Mouse (Mus musculus) limb, embryonic 15.5 days (tissue): ENCODE measurements at regions not wholly inside any gene's neighbourhood (a gene's known extent, or its start where the extent isn't known, plus 50 kb on each side); places are given as distances from the start of the nearest gene placed in this dataset.
A peak's percentile ranks its signal among the peaks of the same experiment; 100 is the strongest.

ENCODE experiments used
- ATAC-seq: fragments of 200-750 bp; cut with Nextera tagmentation; 2 replicates; pipeline ENCODE4 v1.8.0; 2017; ENCODE audit warnings: low read depth, moderate TSS enrichment; ENCODE audit not compliant: insufficient number of reproducible peaks, low FRiP score, low TSS enrichment
- H3K27ac ChIP-seq: fragments of 300-500 bp; sonication (generic); 2 replicates; pipeline ENCODE4 v1.5.1; 2015; ENCODE audit warnings: moderate library complexity, mild to moderate bottlenecking, inconsistent platforms
- H3K27me3 ChIP-seq: fragments of 300-500 bp; sonication (generic); 2 replicates; pipeline ENCODE4 v1.6.1; 2015; ENCODE audit warnings: inconsistent platforms
- H3K36me3 ChIP-seq: fragments of 300-500 bp; sonication (generic); 2 replicates; pipeline ENCODE4 v1.6.1; 2015; ENCODE audit warnings: inconsistent platforms
- H3K4me1 ChIP-seq: fragments of 300-500 bp; sonication (generic); 2 replicates; pipeline ENCODE4 v1.6.1; 2015; ENCODE audit warnings: inconsistent platforms
- H3K4me2 ChIP-seq: fragments of 300-500 bp; sonication (generic); 2 replicates; pipeline ENCODE4 v1.6.1; 2015; ENCODE audit warnings: mild to moderate bottlenecking, inconsistent platforms
- H3K4me3 ChIP-seq: fragments of 300-500 bp; sonication (generic); 2 replicates; pipeline ENCODE4 v1.5.1; 2015; ENCODE audit warnings: mild to moderate bottlenecking, inconsistent platforms
- H3K9ac ChIP-seq: fragments of 300-500 bp; sonication (generic); 2 replicates; pipeline ENCODE4 v1.6.1; 2015; ENCODE audit warnings: inconsistent platforms
- H3K9me3 ChIP-seq: fragments of 300-500 bp; sonication (generic); 2 replicates; pipeline ENCODE4 v1.6.1; 2016; ENCODE audit warnings: inconsistent platforms
- WGBS: fragments of 180-500 bp; shearing (Covaris S2); methylation state at CpG from one replicate; pipeline ENCODE4 v1.1.7; 2015; 5-methylcytosine and 5-hydroxymethylcytosine counted together

DNA sequence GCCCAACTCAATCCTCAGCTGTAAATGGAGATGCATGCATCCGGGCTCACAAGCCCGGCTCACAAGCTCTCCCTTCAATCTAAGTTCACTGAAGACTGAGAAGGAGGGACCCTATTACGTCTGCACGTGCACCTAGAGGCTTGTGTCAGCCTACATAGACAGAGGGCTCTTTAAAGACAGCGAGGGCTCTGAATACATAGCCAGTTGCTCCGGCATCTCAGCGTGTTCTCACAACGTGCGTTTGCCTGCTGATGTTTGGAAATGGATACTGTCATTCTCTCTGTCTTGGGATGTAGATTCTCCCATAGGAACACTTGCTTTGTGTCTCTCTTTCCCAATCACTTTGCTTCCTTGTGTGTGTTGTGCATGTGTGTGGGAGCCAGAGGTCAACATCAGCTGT is 83.8 kb downstream of the Sox9 start:
- Histone ChIP-seq H3K27me3 (no peaks in the 10 kb centered on the region), H3K4me1 (peaks cover 12% of the 10 kb centered on the region), H3K4me2 (no peak overlapping the region), H3K36me3 (no peaks in the 10 kb centered on the region), H3K9ac (no peak overlapping the region), H3K9me3 (no peaks in the 10 kb centered on the region), H3K27ac (no peak overlapping the region), H3K4me3 (no peak overlapping the region)
- WGBS = 85% methylated on average over 9 of the region's 9 CpGs
- ATAC-seq = no peak

DNA sequence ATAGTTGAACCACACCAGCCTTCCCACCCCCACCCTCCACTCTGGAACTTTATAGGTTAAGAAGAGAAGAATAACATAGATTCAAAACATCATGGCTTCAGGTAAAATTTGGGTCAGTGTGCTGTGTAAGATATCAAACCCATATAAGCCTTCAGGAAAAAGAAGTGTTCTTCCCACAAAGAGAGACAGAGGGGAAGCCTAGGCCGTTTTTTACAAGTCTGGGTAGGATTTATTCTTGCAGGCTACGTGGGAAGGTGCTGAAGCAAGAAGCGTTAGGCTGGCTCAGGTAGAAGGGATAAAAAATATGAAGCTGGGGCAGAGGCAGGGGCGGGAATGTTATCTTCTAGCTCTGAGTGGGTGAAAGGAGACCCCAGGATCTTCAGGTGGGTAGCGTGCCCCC is 87.5 kb downstream of the Sox9 start:
- Histone ChIP-seq H3K9me3 (no peaks in the 10 kb centered on the region), H3K4me3 (no peak overlapping the region), H3K4me2 (peak overlapping the region; percentile 28), H3K36me3 (no peaks in the 10 kb centered on the region), H3K4me1 (peaks cover 19% of the 10 kb centered on the region), H3K9ac (no peak overlapping the region), H3K27me3 (no peaks in the 10 kb centered on the region), H3K27ac (no peak overlapping the region)
- no peak for ATAC-seq
- 24% methylated on average over 5 of the region's 5 CpGs for WGBS

- WGBS = 5% methylated on average over 17 of the region's 17 CpGs
- ATAC-seq = no peak
Observed at GRCm38 (mm10) chr11:112870201-112871035, 88.4 kb downstream of the Sox9 start.

GRCm38 (mm10) chr11:112872677-112873367 is 90.8 kb downstream of the Sox9 start:
- Histone ChIP-seq H3K4me3 (no peak overlapping the region), H3K4me2 (no peak overlapping the region), H3K27ac (no peak overlapping the region), H3K36me3 (no peaks in the 10 kb centered on the region), H3K27me3 (no peaks in the 10 kb centered on the region), H3K4me1 (peaks cover 19% of the 10 kb centered on the region), H3K9me3 (no peaks in the 10 kb centered on the region), H3K9ac (no peak overlapping the region)
- WGBS = 45% methylated on average over 11 of the region's 11 CpGs
- no peak for ATAC-seq

More at GRCm38 (mm10) chr11:112870201-112871035, 88.4 kb downstream of the Sox9 start:
- Histone ChIP-seq H3K36me3 (no peaks in the 10 kb centered on the region), H3K9me3 (no peaks in the 10 kb centered on the region), H3K4me3 (0 out of 2 replicates have a peak overlapping the region, but pooled peaks have one; percentile 1), H3K27me3 (no peaks in the 10 kb centered on the region), H3K9ac (no peak overlapping the region), H3K4me2 (peak overlapping the region; percentile 28), H3K4me1 (peaks cover 19% of the 10 kb centered on the region), H3K27ac (no peak overlapping the region)

DNA sequence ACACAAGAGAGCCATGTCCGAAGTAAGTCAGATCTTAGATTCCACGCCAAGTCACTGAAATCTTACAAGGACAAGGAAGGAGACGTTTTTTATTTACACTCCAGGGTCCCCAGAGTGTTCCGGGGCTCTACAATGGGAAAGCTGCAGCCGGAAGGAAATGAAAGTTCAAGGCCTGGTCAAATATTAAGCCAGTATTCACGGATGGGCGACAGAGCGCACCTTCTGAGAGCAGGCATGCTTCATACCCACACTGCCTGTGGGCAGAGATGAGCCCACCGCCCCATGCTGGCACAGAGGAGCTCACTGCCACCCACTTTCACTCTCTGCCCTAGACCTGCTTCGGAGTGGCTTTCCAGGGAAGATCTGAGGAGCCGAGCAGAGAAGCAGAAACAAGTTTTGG is 92.2 kb downstream of the Sox9 start:
- Histone ChIP-seq H3K27me3 (no peaks in the 10 kb centered on the region), H3K27ac (no peak overlapping the region), H3K36me3 (no peaks in the 10 kb centered on the region), H3K4me2 (no peak overlapping the region), H3K9ac (no peak overlapping the region), H3K4me1 (peaks cover 19% of the 10 kb centered on the region), H3K4me3 (no peak overlapping the region), H3K9me3 (no peaks in the 10 kb centered on the region)
- 85% methylated on average over 11 of the region's 11 CpGs for WGBS
- ATAC-seq = no peak

DNA sequence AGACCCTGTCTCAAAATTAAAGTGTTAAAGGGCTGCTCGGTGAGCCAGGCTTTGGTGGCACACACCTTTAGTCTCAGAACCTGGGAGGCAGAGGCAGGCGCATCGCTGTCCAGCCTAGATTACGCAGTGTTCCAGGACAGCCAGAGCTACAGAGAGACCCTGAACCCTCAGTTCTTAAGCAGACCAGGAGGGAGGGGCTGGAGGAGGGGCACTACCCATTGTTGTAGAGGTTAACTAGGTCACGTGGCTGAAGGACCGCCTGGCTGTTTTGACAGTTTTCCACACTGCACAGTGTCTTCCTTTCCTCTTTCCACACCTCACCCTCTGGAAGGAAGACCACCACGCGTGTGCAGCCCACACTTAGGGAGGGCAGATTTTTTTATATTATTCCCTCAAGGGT is 94.2 kb downstream of the Sox9 start:
- Histone ChIP-seq H3K9me3 (no peaks in the 10 kb centered on the region), H3K4me1 (peaks cover 9% of the 10 kb centered on the region; the same call in 1 of the 2 replicates), H3K4me3 (no peak overlapping the region), H3K27me3 (no peaks in the 10 kb centered on the region), H3K36me3 (no peaks in the 10 kb centered on the region), H3K27ac (no peak overlapping the region), H3K9ac (no peak overlapping the region), H3K4me2 (no peak overlapping the region)
- WGBS = 61% methylated on average over 8 of the region's 8 CpGs
- no peak for ATAC-seq

GRCm38 (mm10) chr11:112878436-112878835 is 96.4 kb downstream of the Sox9 start:
- H3K36me3 ChIP-seq = no peaks in the 10 kb centered on the region
- no peak for ATAC-seq
- H3K27me3 ChIP-seq = no peaks in the 10 kb centered on the region
- no peak overlapping the region for H3K27ac ChIP-seq
- no peak overlapping the region for H3K4me3 ChIP-seq
- no peaks in the 10 kb centered on the region for H3K9me3 ChIP-seq
- H3K9ac ChIP-seq = no peak overlapping the region
- H3K4me1 ChIP-seq = no peaks in the 10 kb centered on the region
- H3K4me2 ChIP-seq = no peak overlapping the region

GRCm38 (mm10) chr11:112880736-112881135 is 98.7 kb downstream of the Sox9 start:
- Histone ChIP-seq H3K4me1 (no peaks in the 10 kb centered on the region), H3K9ac (no peak overlapping the region), H3K4me2 (no peak overlapping the region), H3K9me3 (no peaks in the 10 kb centered on the region), H3K27ac (no peak overlapping the region), H3K36me3 (no peaks in the 10 kb centered on the region), H3K4me3 (no peak overlapping the region), H3K27me3 (no peaks in the 10 kb centered on the region)
- WGBS = 80% methylated on average over 3 of the region's 3 CpGs
- ATAC-seq = no peak

- WGBS = 15% methylated on average over 9 of the region's 9 CpGs
- H3K36me3 ChIP-seq = no peaks in the 10 kb centered on the region
- H3K9ac ChIP-seq = no peak overlapping the region
- H3K9me3 ChIP-seq = no peaks in the 10 kb centered on the region
- peaks cover 2% of the 10 kb centered on the region; the same call in 1 of the 2 replicates for H3K4me1 ChIP-seq
- no peak overlapping the region for H3K27ac ChIP-seq
- H3K27me3 ChIP-seq = no peaks in the 10 kb centered on the region
- no peak overlapping the region for H3K4me3 ChIP-seq
- H3K4me2 ChIP-seq = no peak overlapping the region
- ATAC-seq = no peak
Observed at GRCm38 (mm10) chr11:112885336-112885940, 103.4 kb downstream of the Sox9 start.

DNA sequence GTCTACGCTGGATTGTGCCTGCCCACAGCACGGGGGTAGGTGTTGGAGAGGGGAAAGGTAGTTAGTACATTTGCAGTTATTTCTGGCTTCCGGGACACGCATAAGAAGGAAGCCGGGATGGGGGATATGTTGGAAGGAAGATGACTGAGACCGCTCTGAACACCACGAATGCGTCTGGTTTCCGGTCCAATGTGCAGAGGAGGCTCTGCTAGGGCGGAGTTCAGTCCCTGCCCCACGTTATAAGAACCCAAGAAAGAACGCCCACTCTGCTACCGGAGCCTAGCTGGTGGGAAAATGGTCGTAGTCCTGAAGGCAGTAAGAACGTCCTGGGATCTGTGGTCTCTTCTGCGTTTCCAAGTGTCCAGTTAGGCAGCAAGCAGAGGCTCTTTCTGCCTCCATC is 104.1 kb downstream of the Sox9 start:
- Histone ChIP-seq H3K9ac (no peak overlapping the region), H3K9me3 (no peaks in the 10 kb centered on the region), H3K36me3 (no peaks in the 10 kb centered on the region), H3K4me2 (no peak overlapping the region), H3K4me3 (no peak overlapping the region), H3K27ac (no peak overlapping the region), H3K4me1 (peaks cover 2% of the 10 kb centered on the region; the same call in 1 of the 2 replicates), H3K27me3 (no peaks in the 10 kb centered on the region)
- 72% methylated on average over 16 of the region's 16 CpGs for WGBS
- ATAC-seq = no peak

- Histone ChIP-seq H3K9me3 (no peaks in the 10 kb centered on the region), H3K4me3 (no peak overlapping the region), H3K4me2 (no peak overlapping the region), H3K36me3 (no peaks in the 10 kb centered on the region), H3K27me3 (no peaks in the 10 kb centered on the region), H3K4me1 (peaks cover 2% of the 10 kb centered on the region; the same call in 1 of the 2 replicates), H3K9ac (no peak overlapping the region), H3K27ac (no peak overlapping the region)
- no peak for ATAC-seq
- 86% methylated on average over 6 of the region's 6 CpGs for WGBS
Observed at GRCm38 (mm10) chr11:112889760-112890159, 107.7 kb downstream of the Sox9 start.

- H3K4me3 ChIP-seq = no peak overlapping the region
- ATAC-seq = no peak
- H3K27ac ChIP-seq = no peak overlapping the region
- no peaks in the 10 kb centered on the region for H3K36me3 ChIP-seq
- no peak overlapping the region for H3K9ac ChIP-seq
- H3K4me1 ChIP-seq = no peaks in the 10 kb centered on the region
- no peaks in the 10 kb centered on the region for H3K9me3 ChIP-seq
- 81% methylated on average over 2 of the region's 2 CpGs for WGBS
- no peaks in the 10 kb centered on the region for H3K27me3 ChIP-seq
- H3K4me2 ChIP-seq = no peak overlapping the region
Observed at GRCm38 (mm10) chr11:112897597-112897996, 115.6 kb downstream of the Sox9 start.
